Mouse (Mus musculus) limb, embryonic 10.5 days (tissue): ENCODE measurements around the gene Orm1. TPM values are rescaled to one million over a fixed set of nuclear protein-coding genes. Genes with fewer than 3 reads are reported as not detected.
"Not testable (repeated sequence)": the region's sequence is repeated elsewhere in the genome, so short reads cannot be mapped to it uniquely, and the experiment has no call there.

ENCODE experiments used
- DNase-seq: peaks from one replicate; pipeline ENCODE4 v3.0.0-alpha.2; 2017; ENCODE audit warnings: low spot score
- H3K27ac ChIP-seq: fragments of 300-500 bp; sonication (generic); 2 replicates; pipeline ENCODE4 v1.5.1; 2016; ENCODE audit warnings: mild to moderate bottlenecking
- H3K27me3 ChIP-seq: fragments of 300-500 bp; sonication (generic); 2 replicates; pipeline ENCODE4 v1.6.1; 2016; ENCODE audit warnings: low read depth, mild to moderate bottlenecking; ENCODE audit not compliant: poor library complexity, severe bottlenecking
- H3K36me3 ChIP-seq: fragments of 300-500 bp; sonication (generic); 2 replicates; pipeline ENCODE4 v1.6.1; 2016; ENCODE audit warnings: mild to moderate bottlenecking, moderate library complexity
- H3K4me1 ChIP-seq: fragments of 300-500 bp; sonication (generic); 2 replicates; pipeline ENCODE4 v1.6.1; 2016
- H3K4me3 ChIP-seq: fragments of 300-500 bp; sonication (generic); 2 replicates; pipeline ENCODE4 v1.5.1; 2016; ENCODE audit warnings: mild to moderate bottlenecking, moderate library complexity
- H3K9me3 ChIP-seq: fragments of 300-500 bp; sonication (generic); replicated peaks from 2 replicates; pipeline ENCODE4 v1.6.1; 2016; ENCODE audit warnings: mild to moderate bottlenecking
- WGBS: fragments of 180-500 bp; shearing (Covaris S2); methylation state at CpG from one replicate; pipeline ENCODE4 v1.1.7; 2016; 5-methylcytosine and 5-hydroxymethylcytosine counted together
- polyA plus RNA-seq: library from polyadenylated mRNA; unstranded; fragments of >200 nt; fragmentation: Nextera tagmentation; extraction: Ambion mirVana; gene quantifications from 2 replicates; pipeline ENCODE4 v1.2.1, GENCODE M21; 2016

The Orm1 gene
- not detected in 2 replicates for polyA plus RNA-seq

- Histone ChIP-seq H3K4me3 (no peak within 1 kb of the TSS), H3K9me3 (no peaks in the 10 kb centered on the region), H3K4me1 (peaks cover 5% of the 10 kb centered on the region), H3K27me3 (no peaks in the 10 kb centered on the region), H3K36me3 (no peaks in the 10 kb centered on the region), H3K27ac (no peak within 1 kb of the TSS; the same call in 1 of the 2 replicates)
- 89% methylated on average over 8 of the region's 8 CpGs for WGBS
- DNase-seq: no peak
These were observed at the start of gene Orm1 for GRCm38 (mm10) chr4:63344295-63344694. TSS of gene Orm1 (plus strand) at chr4:63344560.

- WGBS: 79% methylated on average over 1 of the region's 1 CpGs
- no peaks in the 10 kb centered on the region for H3K27me3 ChIP-seq
- no peak for DNase-seq
- no peaks in the 10 kb centered on the region for H3K9me3 ChIP-seq
- H3K27ac ChIP-seq: no peak overlapping the region
- H3K4me1 ChIP-seq: peaks cover 18% of the 10 kb centered on the region
- H3K36me3 ChIP-seq: peaks cover 48% of the 10 kb centered on the region
- no peak overlapping the region for H3K4me3 ChIP-seq
These were observed 48.7 kb upstream of the Orm1 start for GRCm38 (mm10) chr4:63295641-63296040.

GRCm38 (mm10) chr4:63296263-63296662 is 48.1 kb upstream of the Orm1 start:
- Histone ChIP-seq H3K27ac (no peak overlapping the region), H3K4me1 (peaks cover 11% of the 10 kb centered on the region), H3K9me3 (no peaks in the 10 kb centered on the region), H3K36me3 (peaks cover 48% of the 10 kb centered on the region), H3K27me3 (no peaks in the 10 kb centered on the region), H3K4me3 (no peak overlapping the region)
- 87% methylated on average over 3 of the region's 3 CpGs for WGBS
- DNase-seq: no peak

- H3K27ac ChIP-seq: no peak overlapping the region
- no peaks in the 10 kb centered on the region for H3K9me3 ChIP-seq
- peaks cover 43% of the 10 kb centered on the region for H3K36me3 ChIP-seq
- H3K4me1 ChIP-seq: 0 out of 2 replicates have a peak, but pooled peaks cover 6% of the 10 kb centered on the region
- WGBS: 87% methylated on average over 8 of the region's 8 CpGs
- H3K27me3 ChIP-seq: no peaks in the 10 kb centered on the region
- no peak overlapping the region for H3K4me3 ChIP-seq
- no peak for DNase-seq
These were observed 47.5 kb upstream of the Orm1 start for GRCm38 (mm10) chr4:63296876-63297275.

- 0 out of 2 replicates have a peak, but pooled peaks cover 1% of the 10 kb centered on the region for H3K4me1 ChIP-seq
- H3K27me3 ChIP-seq: no peaks in the 10 kb centered on the region
- no peak for DNase-seq
- no peak overlapping the region for H3K27ac ChIP-seq
- WGBS: 93% methylated on average over 8 of the region's 8 CpGs
- peaks cover 45% of the 10 kb centered on the region for H3K36me3 ChIP-seq
- H3K9me3 ChIP-seq: no peaks in the 10 kb centered on the region
- no peak overlapping the region for H3K4me3 ChIP-seq
These were observed 46.2 kb upstream of the Orm1 start for GRCm38 (mm10) chr4:63298191-63298590.

- H3K27ac ChIP-seq: peak overlapping the region; percentile 33; the same call in 1 of the 2 replicates
- H3K36me3 ChIP-seq: peaks cover 21% of the 10 kb centered on the region
- H3K9me3 ChIP-seq: no peaks in the 10 kb centered on the region
- no peaks in the 10 kb centered on the region for H3K4me1 ChIP-seq
- DNase-seq: no peak
- H3K27me3 ChIP-seq: no peaks in the 10 kb centered on the region
- H3K4me3 ChIP-seq: no peak overlapping the region
- 61% methylated on average over 4 of the region's 4 CpGs for WGBS
These were observed 41.7 kb upstream of the Orm1 start for GRCm38 (mm10) chr4:63302641-63303040.

- 33% methylated on average over 21 of the region's 21 CpGs for WGBS
- no peaks in the 10 kb centered on the region for H3K4me1 ChIP-seq
- no peak overlapping the region for H3K4me3 ChIP-seq
- peaks cover 25% of the 10 kb centered on the region; the same call in 1 of the 2 replicates for H3K36me3 ChIP-seq
- H3K27me3 ChIP-seq: no peaks in the 10 kb centered on the region
- no peak overlapping the region for H3K27ac ChIP-seq
- DNase-seq: peak; percentile 95
- H3K9me3 ChIP-seq: no peaks in the 10 kb centered on the region
These were observed 36.9 kb upstream of the Orm1 start for GRCm38 (mm10) chr4:63307175-63308062.

- no peaks in the 10 kb centered on the region for H3K4me1 ChIP-seq
- no peaks in the 10 kb centered on the region for H3K27me3 ChIP-seq
- no peak overlapping the region for H3K4me3 ChIP-seq
- H3K27ac ChIP-seq: no peak overlapping the region
- H3K36me3 ChIP-seq: peaks cover 16% of the 10 kb centered on the region; the same call in 1 of the 2 replicates
- H3K9me3 ChIP-seq: no peaks in the 10 kb centered on the region
- no peak for DNase-seq
- 73% methylated on average over 3 of the region's 3 CpGs for WGBS
These were observed 36.0 kb upstream of the Orm1 start for GRCm38 (mm10) chr4:63308316-63308715.

- Histone ChIP-seq H3K27ac (no peak overlapping the region), H3K27me3 (no peaks in the 10 kb centered on the region), H3K9me3 (no peaks in the 10 kb centered on the region), H3K4me1 (no peaks in the 10 kb centered on the region), H3K36me3 (peaks cover 22% of the 10 kb centered on the region; the same call in 1 of the 2 replicates), H3K4me3 (no peak overlapping the region)
- no peak for DNase-seq
- WGBS: 67% methylated on average over 10 of the region's 10 CpGs
These were observed 34.0 kb upstream of the Orm1 start for GRCm38 (mm10) chr4:63310247-63310855.

GRCm38 (mm10) chr4:63311426-63311825 is 32.9 kb upstream of the Orm1 start:
- Histone ChIP-seq H3K36me3 (peaks cover 28% of the 10 kb centered on the region; the same call in 1 of the 2 replicates), H3K4me1 (no peaks in the 10 kb centered on the region), H3K9me3 (no peaks in the 10 kb centered on the region), H3K27ac (no peak overlapping the region), H3K27me3 (no peaks in the 10 kb centered on the region), H3K4me3 (no peak overlapping the region)
- DNase-seq: no peak
- 95% methylated on average over 7 of the region's 7 CpGs for WGBS

GRCm38 (mm10) chr4:63314063-63314462 is 30.3 kb upstream of the Orm1 start:
- no peaks in the 10 kb centered on the region for H3K9me3 ChIP-seq
- H3K27me3 ChIP-seq: no peaks in the 10 kb centered on the region
- H3K36me3 ChIP-seq: peaks cover 39% of the 10 kb centered on the region
- 76% methylated on average over 5 of the region's 5 CpGs for WGBS
- H3K27ac ChIP-seq: no peak overlapping the region
- DNase-seq: no peak
- H3K4me1 ChIP-seq: no peaks in the 10 kb centered on the region
- H3K4me3 ChIP-seq: no peak overlapping the region

GRCm38 (mm10) chr4:63316076-63316746 is 28.1 kb upstream of the Orm1 start:
- DNase-seq: no peak
- no peak overlapping the region for H3K27ac ChIP-seq
- WGBS: 81% methylated on average over 9 of the region's 9 CpGs
- H3K4me3 ChIP-seq: no peak overlapping the region
- peaks cover 40% of the 10 kb centered on the region for H3K36me3 ChIP-seq
- no peaks in the 10 kb centered on the region for H3K27me3 ChIP-seq
- no peaks in the 10 kb centered on the region for H3K9me3 ChIP-seq
- H3K4me1 ChIP-seq: no peaks in the 10 kb centered on the region

GRCm38 (mm10) chr4:63319566-63319965 is 24.8 kb upstream of the Orm1 start:
- H3K36me3 ChIP-seq: peaks cover 71% of the 10 kb centered on the region
- not testable (repeated sequence) for H3K27ac ChIP-seq, H3K4me1 ChIP-seq, H3K27me3 ChIP-seq, H3K9me3 ChIP-seq, H3K4me3 ChIP-seq
- DNase-seq: peak; percentile 66
- 35% methylated on average over 3 of the region's 3 CpGs for WGBS
